Mouse (Mus musculus) small intestine, adult 2 months (tissue): ENCODE data around the gene Tlx2.

Experiments used
- CTCF ChIP-seq: fragments of 200-500 bp; IDR thresholded peaks from 2 replicates; pipeline ENCODE4 v1.5.1; 2012; ENCODE audit warnings: low read depth, mild to moderate bottlenecking, control low read depth, inconsistent platforms, low read length, moderate library complexity, mixed read lengths; ENCODE audit not compliant: insufficient replicate concordance, insufficient read length; ENCODE audit errors: extremely low read depth
- POLR2A ChIP-seq: fragments of 200-500 bp; IDR thresholded peaks from 2 replicates; pipeline ENCODE4 v1.6.1; 2012; ENCODE audit warnings: low read depth, mild to moderate bottlenecking, control low read depth, inconsistent platforms, low read length, moderate library complexity

GRCm38 (mm10) chr6:83020121-83020520 lies 50.0 kb downstream of the Tlx2 start:
- TF ChIP-seq CTCF (no peak), POLR2A (no peak)
